Mouse (Mus musculus): ENCODE results near the gene Nme9. TPM values are rescaled to one million over a fixed set of nuclear protein-coding genes. Genes with fewer than 3 reads are reported as not detected.

Gene Nme9
- total and polyA plus RNA-seq, 2 experiments from 2014 or later: 1.00 to 1.4 TPM

DNA sequence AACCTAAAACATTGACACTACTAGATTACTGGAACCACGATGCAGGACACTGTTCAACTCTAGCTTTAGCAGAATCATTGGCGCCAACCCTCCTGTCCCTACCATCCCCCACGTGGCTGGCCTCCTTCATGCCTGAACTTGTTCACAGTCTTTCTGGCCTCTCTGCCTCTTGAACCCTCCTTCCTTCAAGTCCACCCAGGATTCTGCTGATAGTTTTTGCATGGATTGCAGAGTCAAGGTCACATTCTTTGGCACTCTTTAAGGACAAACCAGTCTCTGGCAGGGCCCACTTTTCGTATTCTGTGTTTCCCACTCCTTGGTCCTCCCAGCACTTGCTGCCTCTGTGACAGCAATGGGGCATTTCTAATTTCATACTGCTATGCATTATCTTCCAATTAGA, 31.9 kb downstream of the Nme9 start:
- H3K9me3 ChIP-seq (ENCODE audit: low read length): no peaks in the 10 kb centered on the region
- H3K4me2 ChIP-seq (ENCODE audit: low read depth): no peak overlapping the region
- H3K27ac ChIP-seq (ENCODE audit: low read depth, low read length): no peak overlapping the region; the same call in 1 of the 2 replicates
- ATAC-seq (no peak), DNase-seq (no peak)
- no peak overlapping the region for H3K4me3 ChIP-seq (ENCODE audit: low read depth, low read length)
- H3K4me1 ChIP-seq (ENCODE audit: insufficient read depth): 0 out of 2 replicates have a peak, but pooled peaks cover 10% of the 10 kb centered on the region
- no peak for TF ChIP-seq CTCF (IDR thresholded peaks at IDR 0.05; ENCODE audit: low read depth)
- 91% methylated on average over 4 of the region's 4 CpGs for WGBS
- H3K9ac ChIP-seq: no peak overlapping the region
- peaks cover 18% of the 10 kb centered on the region for H3K36me3 ChIP-seq (ENCODE audit: insufficient read depth)
- H3K27me3 ChIP-seq (ENCODE audit: insufficient read depth, low read length): no peaks in the 10 kb centered on the region

- TF ChIP-seq CTCF (IDR thresholded peaks at IDR 0.05; ENCODE audit: low read depth): no peak
- DNase-seq (no peak), ATAC-seq (no peak)
- Histone ChIP-seq H3K27ac (ENCODE audit: low read depth, low read length) (no peak overlapping the region), H3K4me2 (ENCODE audit: low read depth) (no peak overlapping the region), H3K36me3 (ENCODE audit: insufficient read depth) (peaks cover 26% of the 10 kb centered on the region), H3K9ac (no peak overlapping the region), H3K4me3 (ENCODE audit: low read depth, low read length) (no peak overlapping the region), H3K27me3 (ENCODE audit: insufficient read depth, low read length) (no peaks in the 10 kb centered on the region), H3K9me3 (ENCODE audit: low read length) (no peaks in the 10 kb centered on the region), H3K4me1 (ENCODE audit: insufficient read depth) (0 out of 2 replicates have a peak, but pooled peaks cover 3% of the 10 kb centered on the region)
These were observed 33.4 kb downstream of the Nme9 start for GRCm38 (mm10) chr9:99484632-99485031.

- no peak for DNase-seq
- Histone ChIP-seq H3K27ac (ENCODE audit: low read depth, low read length) (no peak overlapping the region), H3K4me2 (ENCODE audit: low read depth) (no peak overlapping the region), H3K36me3 (ENCODE audit: insufficient read depth) (peaks cover 26% of the 10 kb centered on the region), H3K4me1 (ENCODE audit: insufficient read depth) (0 out of 2 replicates have a peak, but pooled peaks cover 2% of the 10 kb centered on the region), H3K9ac (no peak overlapping the region), H3K27me3 (ENCODE audit: insufficient read depth, low read length) (no peaks in the 10 kb centered on the region), H3K9me3 (ENCODE audit: low read length) (no peaks in the 10 kb centered on the region), H3K4me3 (ENCODE audit: low read depth, low read length) (no peak overlapping the region)
- WGBS: 93% methylated on average over 4 of the region's 4 CpGs
- TF ChIP-seq CTCF (IDR thresholded peaks at IDR 0.05; ENCODE audit: low read depth): no peak
- ATAC-seq: no peak
These were observed 33.9 kb downstream of the Nme9 start for GRCm38 (mm10) chr9:99485144-99485543.

DNA sequence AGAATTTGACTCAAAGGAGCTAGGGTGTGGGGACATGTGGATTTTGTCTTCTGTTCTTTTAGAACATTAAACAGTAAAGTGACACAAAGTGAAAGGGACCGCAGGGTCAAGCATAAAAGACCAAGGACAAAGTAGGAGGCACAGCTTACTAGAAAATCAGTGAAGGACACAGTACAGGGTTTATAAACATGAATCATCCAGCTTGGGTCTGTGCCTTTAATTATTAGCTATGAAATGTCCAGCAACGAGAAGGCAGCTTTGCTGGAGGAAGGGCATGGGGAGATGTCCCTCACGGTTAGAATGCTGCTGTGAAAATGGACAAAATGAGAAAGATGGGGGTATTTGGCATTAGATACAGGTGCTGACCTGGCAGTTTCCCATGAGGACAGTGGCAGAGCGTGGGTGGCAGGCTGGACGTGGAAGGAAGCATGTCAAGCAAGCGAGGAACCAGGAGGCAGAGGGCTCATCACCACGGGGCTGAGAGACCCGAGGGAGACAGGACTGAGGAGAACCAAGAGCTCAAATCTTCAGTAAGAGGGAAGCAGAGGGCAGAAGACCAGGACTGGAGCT, 35.9 kb downstream of the Nme9 start:
- H3K36me3 ChIP-seq (ENCODE audit: insufficient read depth): peaks cover 26% of the 10 kb centered on the region
- H3K4me2 ChIP-seq (ENCODE audit: low read depth): no peak overlapping the region
- no peak overlapping the region for H3K4me3 ChIP-seq (ENCODE audit: low read depth, low read length)
- no peak overlapping the region for H3K9ac ChIP-seq
- H3K27ac ChIP-seq (ENCODE audit: low read depth, low read length): no peak overlapping the region
- no peak for TF ChIP-seq CTCF (IDR thresholded peaks at IDR 0.05; ENCODE audit: low read depth)
- ATAC-seq: no peak
- H3K9me3 ChIP-seq (ENCODE audit: low read length): no peaks in the 10 kb centered on the region
- H3K27me3 ChIP-seq (ENCODE audit: insufficient read depth, low read length): no peaks in the 10 kb centered on the region
- no peaks in the 10 kb centered on the region for H3K4me1 ChIP-seq (ENCODE audit: insufficient read depth)
- 90% methylated on average over 8 of the region's 8 CpGs for WGBS
- no peak for DNase-seq

- Histone ChIP-seq H3K9me3 (ENCODE audit: low read length) (no peaks in the 10 kb centered on the region), H3K27me3 (ENCODE audit: insufficient read depth, low read length) (no peaks in the 10 kb centered on the region), H3K4me1 (ENCODE audit: insufficient read depth) (no peaks in the 10 kb centered on the region), H3K27ac (ENCODE audit: low read depth, low read length) (no peak overlapping the region), H3K9ac (no peak overlapping the region), H3K36me3 (ENCODE audit: insufficient read depth) (peaks cover 26% of the 10 kb centered on the region), H3K4me3 (ENCODE audit: low read depth, low read length) (no peak overlapping the region), H3K4me2 (ENCODE audit: low read depth) (no peak overlapping the region)
- DNase-seq (no peak), ATAC-seq (no peak)
- WGBS: 89% methylated on average over 3 of the region's 3 CpGs
- TF ChIP-seq CTCF (IDR thresholded peaks at IDR 0.05; ENCODE audit: low read depth): no peak
These were observed 36.6 kb downstream of the Nme9 start for GRCm38 (mm10) chr9:99487841-99488240.

- no peaks in the 10 kb centered on the region for H3K9me3 ChIP-seq (ENCODE audit: low read length)
- WGBS: 93% methylated on average over 4 of the region's 4 CpGs
- H3K9ac ChIP-seq: no peak overlapping the region
- H3K27ac ChIP-seq (ENCODE audit: low read depth, low read length): no peak overlapping the region
- H3K4me2 ChIP-seq (ENCODE audit: low read depth): no peak overlapping the region
- no peak for DNase-seq
- no peak for ATAC-seq
- no peaks in the 10 kb centered on the region for H3K27me3 ChIP-seq (ENCODE audit: insufficient read depth, low read length)
- no peak for TF ChIP-seq CTCF (IDR thresholded peaks at IDR 0.05; ENCODE audit: low read depth)
- H3K4me1 ChIP-seq (ENCODE audit: insufficient read depth): no peaks in the 10 kb centered on the region
- no peak overlapping the region for H3K4me3 ChIP-seq (ENCODE audit: low read depth, low read length)
- peaks cover 29% of the 10 kb centered on the region for H3K36me3 ChIP-seq (ENCODE audit: insufficient read depth)
These were observed 39.8 kb downstream of the Nme9 start for GRCm38 (mm10) chr9:99491050-99491449.

- ATAC-seq (no peak), DNase-seq (no peak)
- WGBS: 80% methylated on average over 10 of the region's 10 CpGs
- no peaks in the 10 kb centered on the region for H3K9me3 ChIP-seq (ENCODE audit: low read length)
- no peaks in the 10 kb centered on the region for H3K27me3 ChIP-seq (ENCODE audit: insufficient read depth, low read length)
- H3K27ac ChIP-seq (ENCODE audit: low read depth, low read length): no peak overlapping the region
- H3K4me3 ChIP-seq (ENCODE audit: low read depth, low read length): no peak overlapping the region
- H3K9ac ChIP-seq: no peak overlapping the region
- TF ChIP-seq CTCF (IDR thresholded peaks at IDR 0.05; ENCODE audit: low read depth): no peak
- H3K36me3 ChIP-seq (ENCODE audit: insufficient read depth): peaks cover 34% of the 10 kb centered on the region
- no peak overlapping the region for H3K4me2 ChIP-seq (ENCODE audit: low read depth)
- no peaks in the 10 kb centered on the region for H3K4me1 ChIP-seq (ENCODE audit: insufficient read depth)
These were observed 41.4 kb downstream of the Nme9 start for GRCm38 (mm10) chr9:99492634-99493200.

Measured in forebrain, postnatal 0 days (tissue).